In the genomic region with DNA sequence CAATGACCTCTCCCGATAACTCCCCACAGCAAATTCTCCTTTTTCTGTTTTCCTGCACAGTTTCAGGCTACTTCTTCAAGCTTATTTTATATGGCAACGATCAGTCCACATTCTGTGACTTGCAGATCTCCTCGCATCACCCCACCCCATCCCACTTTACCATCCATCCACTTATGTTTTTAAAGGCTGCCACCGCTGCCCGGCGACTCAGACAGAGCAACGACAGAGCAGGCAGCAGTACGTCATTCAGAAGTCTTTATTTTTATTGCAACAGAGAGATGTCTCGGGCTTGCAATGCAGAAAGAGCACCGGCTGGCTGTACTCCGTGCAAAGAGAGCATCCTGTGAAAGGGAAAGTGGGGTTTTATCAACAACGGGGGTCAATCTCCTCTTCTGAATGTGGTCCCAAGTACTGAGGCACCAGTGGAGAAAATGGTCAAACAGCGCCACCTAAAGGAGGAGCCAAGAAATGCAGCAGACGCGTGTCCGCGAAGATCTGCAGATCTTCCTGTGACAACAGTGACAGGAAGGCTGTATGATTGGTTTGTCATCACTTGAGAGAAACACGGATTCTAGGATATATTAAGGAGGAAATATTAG, we compare ENCODE assay signal across 8 mouse cellular contexts. TPM values are rescaled to one million over a fixed set of nuclear protein-coding genes. Genes with fewer than 3 reads are reported as not detected.
DNase-seq lines count a peak whose midpoint lies in the region; ATAC-seq lines count a peak whose summit lies in the region.

No protein-coding gene starts in this region.

- H3K9me3 ChIP-seq in embryonic facial prominence, embryonic 13.5 days = no peaks in the 10 kb centered on the region; the same call in 1 of the 2 replicates
- no peaks in the 10 kb centered on the region for H3K9me3 ChIP-seq in heart, embryonic 15.5 days (replicated peaks)
- H3K9me3 ChIP-seq in liver, embryonic 12.5 days (replicated peaks) = no peaks in the 10 kb centered on the region
- H3K9me3 ChIP-seq in neural tube, embryonic 13.5 days = no peaks in the 10 kb centered on the region

- no peaks in the 10 kb centered on the region for H3K36me3 ChIP-seq in embryonic facial prominence, embryonic 13.5 days
- H3K36me3 ChIP-seq in heart, embryonic 15.5 days = no peaks in the 10 kb centered on the region
- no peaks in the 10 kb centered on the region for H3K36me3 ChIP-seq in liver, embryonic 12.5 days
- no peaks in the 10 kb centered on the region for H3K36me3 ChIP-seq in neural tube, embryonic 13.5 days

- peaks cover 12% of the 10 kb centered on the region for H3K27me3 ChIP-seq in embryonic facial prominence, embryonic 13.5 days
- H3K27me3 ChIP-seq in heart, embryonic 15.5 days = peaks cover 8% of the 10 kb centered on the region
- H3K27me3 ChIP-seq in liver, embryonic 12.5 days (replicated peaks) = peaks cover 29% of the 10 kb centered on the region
- peaks cover 24% of the 10 kb centered on the region for H3K27me3 ChIP-seq in neural tube, embryonic 13.5 days

- no peak for ATAC-seq in embryonic facial prominence, embryonic 13.5 days (ENCODE audit: insufficient number of reproducible peaks, insufficient read depth, low FRiP score, low TSS enrichment, low read depth)
- ATAC-seq in heart, embryonic 15.5 days (replicated peaks; ENCODE audit: insufficient number of reproducible peaks, insufficient read depth, low FRiP score, low read depth) = no peak
- no peak for ATAC-seq in liver, embryonic 12.5 days
- ATAC-seq in neural tube, embryonic 13.5 days (ENCODE audit: low read depth) = peak; percentile 75; the same call in 1 of the 2 replicates

- 20% methylated on average over 18 of the region's 18 CpGs for WGBS in embryonic facial prominence, embryonic 13.5 days
- WGBS in heart, embryonic 15.5 days = 13% methylated on average over 18 of the region's 18 CpGs
- 24% methylated on average over 18 of the region's 18 CpGs for WGBS in liver, embryonic 12.5 days (ENCODE audit: insufficient replicate concordance)
- WGBS in neural tube, embryonic 13.5 days = 18% methylated on average over 18 of the region's 18 CpGs

- no peak overlapping the region for H3K27ac ChIP-seq in embryonic facial prominence, embryonic 13.5 days
- H3K27ac ChIP-seq in heart, embryonic 15.5 days = no peak overlapping the region
- no peak overlapping the region for H3K27ac ChIP-seq in liver, embryonic 12.5 days
- no peak overlapping the region for H3K27ac ChIP-seq in neural tube, embryonic 13.5 days (replicated peaks)

- DNase-seq in ovary, postnatal 10 days (ENCODE audit: low spot score) = peak; percentile 31
- no peak for DNase-seq in ovary, adult 18-20 months (ENCODE audit: low spot score)
- DNase-seq in kidney, postnatal 14 days = peak; percentile 73
- DNase-seq in testis, postnatal 10 days (ENCODE audit: low spot score) = peak; percentile 84

- peak overlapping the region; percentile 54; the same call in 1 of the 2 replicates for H3K9ac ChIP-seq in embryonic facial prominence, embryonic 13.5 days
- no peak overlapping the region for H3K9ac ChIP-seq in heart, embryonic 15.5 days
- no peak overlapping the region for H3K9ac ChIP-seq in liver, embryonic 12.5 days
- peak overlapping the region; percentile 68 for H3K9ac ChIP-seq in neural tube, embryonic 13.5 days

- H3K4me3 ChIP-seq in embryonic facial prominence, embryonic 13.5 days = peak overlapping the region; percentile 37
- H3K4me3 ChIP-seq in heart, embryonic 15.5 days = peak overlapping the region; percentile 49
- no peak overlapping the region for H3K4me3 ChIP-seq in liver, embryonic 12.5 days
- peak overlapping the region; percentile 36 for H3K4me3 ChIP-seq in neural tube, embryonic 13.5 days

- peak overlapping the region; percentile 59 for H3K4me2 ChIP-seq in embryonic facial prominence, embryonic 13.5 days
- peak overlapping the region; percentile 72 for H3K4me2 ChIP-seq in heart, embryonic 15.5 days
- peak overlapping the region; percentile 10; the same call in 1 of the 2 replicates for H3K4me2 ChIP-seq in liver, embryonic 12.5 days
- H3K4me2 ChIP-seq in neural tube, embryonic 13.5 days = peak overlapping the region; percentile 60

- H3K4me1 ChIP-seq in embryonic facial prominence, embryonic 13.5 days = peaks cover 17% of the 10 kb centered on the region
- H3K4me1 ChIP-seq in heart, embryonic 15.5 days (replicated peaks) = peaks cover 12% of the 10 kb centered on the region; the same call in 1 of the 2 replicates
- no peaks in the 10 kb centered on the region for H3K4me1 ChIP-seq in liver, embryonic 12.5 days
- no peaks in the 10 kb centered on the region; the same call in 1 of the 2 replicates for H3K4me1 ChIP-seq in neural tube, embryonic 13.5 days (replicated peaks)

RNA-seq across cellular contexts. Expression of a gene that starts 4.3 kb away (rescaled TPM):
- polyA plus RNA-seq in embryonic facial prominence, embryonic 13.5 days (2015; fragmentation: Nextera tagmentation; extraction: Ambion mirVana) = 206 and 207 TPM in 2 replicates
- polyA plus RNA-seq in heart, embryonic 15.5 days (2015; fragmentation: Nextera tagmentation; extraction: Ambion mirVana) = 605 and 775 TPM in 2 replicates
- 210 and 231 TPM in 2 replicates for polyA plus RNA-seq in liver, embryonic 12.5 days (2016; fragmentation: Nextera tagmentation; extraction: Ambion mirVana)
- polyA plus RNA-seq in neural tube, embryonic 13.5 days (2015; fragmentation: Nextera tagmentation; extraction: Ambion mirVana) = 278 and 307 TPM in 2 replicates

RNA-seq across cellular contexts. Expression of a gene that starts 9.5 kb away (rescaled TPM):
- polyA plus RNA-seq in embryonic facial prominence, embryonic 13.5 days (2015; fragmentation: Nextera tagmentation; extraction: Ambion mirVana) = 5.0 and 6.5 TPM in 2 replicates
- 6.1 and 7.6 TPM in 2 replicates for polyA plus RNA-seq in heart, embryonic 15.5 days (2015; fragmentation: Nextera tagmentation; extraction: Ambion mirVana)
- 0.39 and 0.62 TPM in 2 replicates for polyA plus RNA-seq in liver, embryonic 12.5 days (2016; fragmentation: Nextera tagmentation; extraction: Ambion mirVana)
- 0.66 and 1.6 TPM in 2 replicates for polyA plus RNA-seq in neural tube, embryonic 13.5 days (2015; fragmentation: Nextera tagmentation; extraction: Ambion mirVana)

RNA-seq across cellular contexts. Expression of a gene that starts 29.9 kb away (rescaled TPM):
- not detected in 2 replicates for polyA plus RNA-seq in embryonic facial prominence, embryonic 13.5 days (2015; fragmentation: Nextera tagmentation; extraction: Ambion mirVana)
- not detected in 2 replicates for polyA plus RNA-seq in heart, embryonic 15.5 days (2015; fragmentation: Nextera tagmentation; extraction: Ambion mirVana)
- polyA plus RNA-seq in liver, embryonic 12.5 days (2016; fragmentation: Nextera tagmentation; extraction: Ambion mirVana) = not detected in 2 replicates
- not detected in 2 replicates for polyA plus RNA-seq in neural tube, embryonic 13.5 days (2015; fragmentation: Nextera tagmentation; extraction: Ambion mirVana)

Comparison
In these comparisons a context has a peak if more than half of its experiments do, and no peak if none do; other contexts are left out.
1. H3K4me2 ChIP-seq: peak in every context shown above with its lines; median percentile 72 in heart, embryonic 15.5 days; 60 in neural tube, embryonic 13.5 days; 59 in embryonic facial prominence, embryonic 13.5 days; 10 in liver, embryonic 12.5 days.
2. H3K9ac ChIP-seq: peak in embryonic facial prominence, embryonic 13.5 days (single experiment) and neural tube, embryonic 13.5 days (single experiment); none in heart, embryonic 15.5 days (single experiment) and liver, embryonic 12.5 days (single experiment).